Mouse (Mus musculus) urinary bladder, adult 2 months (tissue): ENCODE data around the gene Map4k5. TPM values are rescaled to one million over a fixed set of nuclear protein-coding genes. Genes with fewer than 3 reads are reported as not detected.
A peak's percentile ranks its signal among the peaks of the same experiment; 100 is the strongest.

Experiments used
- DNase-seq: peaks from one replicate; pipeline ENCODE4 v3.0.0; 2022; ENCODE audit warnings: low spot score
- polyA plus RNA-seq: library from polyadenylated mRNA; depleted of rRNA; stranded (reverse); fragments of >200 nt; gene quantifications from 2 replicates; pipeline ENCODE4 v1.2.3, GENCODE M21; 2012

The Map4k5 gene
- polyA plus RNA-seq, 1 experiment, result 23.3 TPM

GRCm38 (mm10) chr12:69788380-69788779, 104.6 kb downstream of the Map4k5 start:
- no peak for DNase-seq

- no peak for DNase-seq
Measured at GRCm38 (mm10) chr12:69785471-69785870, 107.5 kb downstream of the Map4k5 start.

GRCm38 (mm10) chr12:69783247-69784025, 109.6 kb downstream of the Map4k5 start:
- DNase-seq, result no peak

- no peak for DNase-seq
Measured at GRCm38 (mm10) chr12:69781935-69782650, 110.9 kb downstream of the Map4k5 start.

GRCm38 (mm10) chr12:69781480-69781879, 111.5 kb downstream of the Map4k5 start:
- no peak for DNase-seq

GRCm38 (mm10) chr12:69777957-69778356, 115.0 kb downstream of the Map4k5 start:
- no peak for DNase-seq

GRCm38 (mm10) chr12:69777341-69777730, 115.7 kb downstream of the Map4k5 start:
- no peak for DNase-seq

GRCm38 (mm10) chr12:69776607-69777340, 116.2 kb downstream of the Map4k5 start:
- DNase-seq, result no peak

- no peak for DNase-seq
Measured at GRCm38 (mm10) chr12:69768841-69769240, 124.2 kb downstream of the Map4k5 start.

GRCm38 (mm10) chr12:69767476-69768258, 125.3 kb downstream of the Map4k5 start:
- DNase-seq, result no peak

- no peak for DNase-seq
Measured at GRCm38 (mm10) chr12:69766185-69766904, 126.7 kb downstream of the Map4k5 start.

- no peak for DNase-seq
Measured at GRCm38 (mm10) chr12:69765543-69765942, 127.5 kb downstream of the Map4k5 start.

GRCm38 (mm10) chr12:69761603-69762002, 131.4 kb downstream of the Map4k5 start:
- DNase-seq, result no peak

GRCm38 (mm10) chr12:69760743-69761406, 132.1 kb downstream of the Map4k5 start:
- DNase-seq, result no peak

GRCm38 (mm10) chr12:69760014-69760413, 133.0 kb downstream of the Map4k5 start:
- DNase-seq, result no peak

- no peak for DNase-seq
Measured at GRCm38 (mm10) chr12:69759267-69759885, 133.6 kb downstream of the Map4k5 start.

GRCm38 (mm10) chr12:69758221-69759185, 134.5 kb downstream of the Map4k5 start:
- no peak for DNase-seq

- peak; percentile 53 for DNase-seq
Measured at GRCm38 (mm10) chr12:69757418-69758141, 135.4 kb downstream of the Map4k5 start.
